Mouse (Mus musculus): ENCODE results near the gene Slc25a25. TPM values are rescaled to one million over a fixed set of nuclear protein-coding genes. Genes with fewer than 3 reads are reported as not detected.

The Slc25a25 gene
- polyA plus RNA-seq, 1 experiment from 2014 or later: 9.7 TPM

DNA sequence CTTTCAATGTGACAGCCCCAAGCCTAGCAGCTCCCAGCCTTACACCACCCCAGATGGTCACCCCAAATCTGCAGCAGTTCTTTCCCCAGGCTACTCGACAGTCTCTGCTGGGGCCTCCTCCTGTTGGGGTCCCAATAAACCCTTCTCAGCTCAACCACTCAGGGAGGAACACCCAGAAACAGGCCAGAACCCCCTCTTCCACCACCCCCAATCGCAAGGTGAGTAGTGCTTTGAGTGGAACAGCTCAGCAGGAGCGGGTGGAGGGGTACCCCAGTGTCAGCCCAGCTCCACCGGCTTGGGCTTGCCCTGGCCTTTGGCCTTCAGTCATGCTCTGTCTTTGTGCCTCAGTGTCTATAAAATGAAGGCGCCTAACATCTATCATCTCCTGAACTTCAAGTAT lies 83.9 kb downstream of the Slc25a25 start:
- H3K9me3 ChIP-seq (replicated peaks; ENCODE audit: control insufficient read depth, low read length): no peaks in the 10 kb centered on the region
- no peak overlapping the region for H3K4me2 ChIP-seq (ENCODE audit: low read depth, low read length)
- no peaks in the 10 kb centered on the region for H3K27me3 ChIP-seq (ENCODE audit: control insufficient read depth, insufficient read depth, low read depth, low read length)
- no peak overlapping the region for H3K9ac ChIP-seq (ENCODE audit: low read depth, low read length)
- 78% methylated on average over 5 of the region's 5 CpGs for WGBS (ENCODE audit: insufficient replicate concordance)
- no peak overlapping the region for H3K4me3 ChIP-seq (ENCODE audit: low read depth, low read length)
- H3K4me1 ChIP-seq (ENCODE audit: control insufficient read depth, low read depth, low read length): peaks cover 12% of the 10 kb centered on the region
- no peak for ATAC-seq (ENCODE audit: low read depth)
- peaks cover 13% of the 10 kb centered on the region for H3K36me3 ChIP-seq (ENCODE audit: control insufficient read depth, insufficient read depth)
- H3K27ac ChIP-seq (ENCODE audit: low read length): no peak overlapping the region

Other genes starting within 250 kb of the Slc25a25 start
- 12.1 and 13.2 TPM in 2 replicates for gene Pomt1, start 214.9 kb downstream of the Slc25a25 start, polyA plus RNA-seq (2015; fragmentation: Nextera tagmentation; extraction: Ambion mirVana)
- 27.9 and 28.5 TPM in 2 replicates for gene Uck1, start 191.3 kb downstream of the Slc25a25 start, polyA plus RNA-seq (2015; fragmentation: Nextera tagmentation; extraction: Ambion mirVana)
- 9.5 and 10.0 TPM in 2 replicates for gene Golga2, start 164.1 kb downstream of the Slc25a25 start, polyA plus RNA-seq (2015; fragmentation: Nextera tagmentation; extraction: Ambion mirVana)
- gene Swi5, start 163.4 kb downstream of the Slc25a25 start, polyA plus RNA-seq (2015; fragmentation: Nextera tagmentation; extraction: Ambion mirVana): 134 and 157 TPM in 2 replicates
- gene Ciz1, start 99.1 kb downstream of the Slc25a25 start, polyA plus RNA-seq (2015; fragmentation: Nextera tagmentation; extraction: Ambion mirVana): 15.1 and 18.8 TPM in 2 replicates
- 0.25 and 0.52 TPM in 2 replicates for gene Dnm1, start 98.1 kb downstream of the Slc25a25 start, polyA plus RNA-seq (2015; fragmentation: Nextera tagmentation; extraction: Ambion mirVana)
- 20.2 and 21.6 TPM in 2 replicates for gene 1110008P14Rik, start 69.5 kb downstream of the Slc25a25 start, polyA plus RNA-seq (2015; fragmentation: Nextera tagmentation; extraction: Ambion mirVana)
- gene Lcn2, start 63.2 kb downstream of the Slc25a25 start, polyA plus RNA-seq (2015; fragmentation: Nextera tagmentation; extraction: Ambion mirVana): 212 and 273 TPM in 2 replicates
- gene Ptges2, start 55.5 kb downstream of the Slc25a25 start, polyA plus RNA-seq (2015; fragmentation: Nextera tagmentation; extraction: Ambion mirVana): 9.4 and 11.0 TPM in 2 replicates
- gene Naif1, start 988 bp downstream of the Slc25a25 start, polyA plus RNA-seq (2015; fragmentation: Nextera tagmentation; extraction: Ambion mirVana): 1.9 and 2.0 TPM in 2 replicates
- gene Fam102a, start 83.9 kb upstream of the Slc25a25 start, polyA plus RNA-seq (2015; fragmentation: Nextera tagmentation; extraction: Ambion mirVana): 1.6 TPM in 2 replicates
- gene Dpm2, start 119.4 kb upstream of the Slc25a25 start, polyA plus RNA-seq (2015; fragmentation: Nextera tagmentation; extraction: Ambion mirVana): 44.8 and 47.9 TPM in 2 replicates
- gene Pip5kl1, start 123.4 kb upstream of the Slc25a25 start, polyA plus RNA-seq (2015; fragmentation: Nextera tagmentation; extraction: Ambion mirVana): not detected in 2 replicates
- gene 9430097D07Rik, start 124.2 kb upstream of the Slc25a25 start, polyA plus RNA-seq (2015; fragmentation: Nextera tagmentation; extraction: Ambion mirVana): 0.06 TPM in 1 of 2 replicates, not detected in the other
- gene St6galnac4, start 135.7 kb upstream of the Slc25a25 start, polyA plus RNA-seq (2015; fragmentation: Nextera tagmentation; extraction: Ambion mirVana): 6.0 and 7.4 TPM in 2 replicates
- gene St6galnac6, start 148.3 kb upstream of the Slc25a25 start, polyA plus RNA-seq (2015; fragmentation: Nextera tagmentation; extraction: Ambion mirVana): 12.0 and 12.8 TPM in 2 replicates
- 3.4 and 7.9 TPM in 2 replicates for gene Ak1, start 170.3 kb upstream of the Slc25a25 start, polyA plus RNA-seq (2015; fragmentation: Nextera tagmentation; extraction: Ambion mirVana)
- gene Eng, start 195.2 kb upstream of the Slc25a25 start, polyA plus RNA-seq (2015; fragmentation: Nextera tagmentation; extraction: Ambion mirVana): 25.9 and 29.3 TPM in 2 replicates

Data from liver, embryonic 16.5 days (tissue).